Mouse (Mus musculus) cerebellum, adult 2 months (tissue): ENCODE results near the gene Immt.

ENCODE experiments used
- CTCF ChIP-seq: fragments of 200-500 bp; IDR thresholded peaks from 2 replicates; pipeline ENCODE4 v1.5.1; 2011; ENCODE audit warnings: low read depth, mild to moderate bottlenecking, control low read depth, low read length, moderate library complexity, borderline replicate concordance; ENCODE audit not compliant: insufficient read depth
- POLR2A ChIP-seq: fragments of 200-500 bp; IDR thresholded peaks from 2 replicates; pipeline ENCODE4 v1.6.1; 2011; ENCODE audit warnings: low read length, control low read depth, borderline replicate concordance; ENCODE audit not compliant: insufficient read depth

GRCm38 (mm10) chr6:71829768-71830167 is 1.4 kb upstream of the Immt start:
- TF ChIP-seq CTCF (no peak), POLR2A (no peak)
